Mouse (Mus musculus) lung, embryonic 14.5 days (tissue): ENCODE results near the gene Abraxas1. TPM values are rescaled to one million over a fixed set of nuclear protein-coding genes. Genes with fewer than 3 reads are reported as not detected.

Experiments
- ATAC-seq: fragments of 200-750 bp; cut with Nextera tagmentation; 2 replicates; pipeline ENCODE4 v1.8.0; 2017; ENCODE audit warnings: mild to moderate bottlenecking, moderate TSS enrichment, moderate library complexity; ENCODE audit not compliant: insufficient read depth
- DNase-seq: peaks from one replicate; pipeline ENCODE4 v3.0.0-alpha.2; 2015
- H3K27ac ChIP-seq: fragments of 300-500 bp; sonication (generic); 2 replicates; pipeline ENCODE4 v1.5.1; 2014; ENCODE audit warnings: low read depth, mild to moderate bottlenecking, moderate library complexity
- H3K27me3 ChIP-seq: fragments of 300-500 bp; sonication (generic); 2 replicates; pipeline ENCODE4 v1.6.1; 2014; ENCODE audit warnings: low read length, control low read depth; ENCODE audit not compliant: insufficient read depth
- H3K36me3 ChIP-seq: fragments of 300-500 bp; sonication (generic); 2 replicates; pipeline ENCODE4 v1.6.1; 2014; ENCODE audit warnings: control low read depth; ENCODE audit not compliant: insufficient read depth
- H3K4me1 ChIP-seq: fragments of 300-500 bp; sonication (generic); 2 replicates; pipeline ENCODE4 v1.6.1; 2014; ENCODE audit warnings: antibody characterized with exemption, control low read depth; ENCODE audit not compliant: insufficient read depth
- H3K4me2 ChIP-seq: fragments of 300-500 bp; sonication (generic); 2 replicates; pipeline ENCODE4 v1.6.1; 2014; ENCODE audit warnings: mild to moderate bottlenecking
- H3K4me3 ChIP-seq: fragments of 300-500 bp; sonication (generic); 2 replicates; pipeline ENCODE4 v1.5.1; 2014; ENCODE audit warnings: low read depth, low read length
- H3K9ac ChIP-seq: fragments of 300-500 bp; sonication (generic); 2 replicates; pipeline ENCODE4 v1.6.1; 2014
- H3K9me3 ChIP-seq: fragments of 300-500 bp; sonication (generic); 2 replicates; pipeline ENCODE4 v1.6.1; 2016; ENCODE audit warnings: low read depth, low read length, control low read depth
- CTCF ChIP-seq: IDR thresholded peaks from 2 replicates; pipeline ENCODE4 v1.5.1; 2016; ENCODE audit warnings: antibody characterized with exemption, low read depth
- WGBS: fragments of 180-500 bp; shearing (Covaris S2); extraction: QIAGEN DNeasy Blood & Tissue Kit; methylation state at CpG from one replicate; pipeline ENCODE4 v1.1.7; 2014; 5-methylcytosine and 5-hydroxymethylcytosine counted together
- polyA plus RNA-seq: library from polyadenylated mRNA; unstranded; fragments of >200 nt; fragmentation: Nextera tagmentation; extraction: Ambion mirVana; gene quantifications from 2 replicates; pipeline ENCODE4 v1.2.1, GENCODE M21; 2014

Abraxas1 gene
- polyA plus RNA-seq, 1 experiment from 2014 or later: 30.2 TPM

DNA sequence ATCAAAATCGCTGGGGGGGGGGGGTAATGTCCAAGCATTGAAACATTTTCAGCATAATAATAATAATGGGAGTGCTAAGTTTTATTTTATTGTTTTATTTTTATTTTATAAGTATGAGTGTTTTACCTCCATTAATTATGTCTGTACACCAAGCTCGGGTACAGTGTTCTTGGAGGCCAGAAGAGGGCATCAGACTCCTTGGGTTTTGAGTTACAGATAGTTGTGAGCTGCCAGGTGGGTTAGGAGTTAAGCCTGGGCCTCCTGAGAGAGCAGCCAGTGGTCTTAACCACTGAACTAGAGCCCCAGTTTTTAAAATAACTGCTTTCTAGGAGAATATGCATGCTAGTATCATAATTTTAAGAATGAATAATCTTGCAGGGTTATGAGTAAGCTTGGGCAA is 5.2 kb upstream of the Abraxas1 start:
- WGBS: 18% methylated on average over 2 of the region's 2 CpGs
- no peak for ATAC-seq
- TF ChIP-seq CTCF: peak; percentile 53

GRCm38 (mm10) chr5:100822826-100823225 is 2.1 kb upstream of the Abraxas1 start:
- Histone ChIP-seq H3K4me2 (no peak overlapping the region), H3K9ac (no peak overlapping the region), H3K9me3 (no peaks in the 10 kb centered on the region), H3K27me3 (no peaks in the 10 kb centered on the region), H3K27ac (no peak overlapping the region), H3K36me3 (0 out of 2 replicates have a peak, but pooled peaks cover 2% of the 10 kb centered on the region), H3K4me3 (no peak overlapping the region), H3K4me1 (0 out of 2 replicates have a peak, but pooled peaks cover 3% of the 10 kb centered on the region)
- ATAC-seq (no peak), DNase-seq (no peak)
- WGBS: 77% methylated on average over 7 of the region's 7 CpGs
- no peak for TF ChIP-seq CTCF

More for the DNA sequence above, 5.2 kb upstream of the Abraxas1 start:
- Histone ChIP-seq H3K9me3 (no peaks in the 10 kb centered on the region), H3K27me3 (no peaks in the 10 kb centered on the region), H3K9ac (no peak overlapping the region), H3K36me3 (no peaks in the 10 kb centered on the region), H3K4me1 (no peaks in the 10 kb centered on the region), H3K4me3 (no peak overlapping the region), H3K27ac (no peak overlapping the region), H3K4me2 (no peak overlapping the region)
- DNase-seq: peak; percentile 43

DNA sequence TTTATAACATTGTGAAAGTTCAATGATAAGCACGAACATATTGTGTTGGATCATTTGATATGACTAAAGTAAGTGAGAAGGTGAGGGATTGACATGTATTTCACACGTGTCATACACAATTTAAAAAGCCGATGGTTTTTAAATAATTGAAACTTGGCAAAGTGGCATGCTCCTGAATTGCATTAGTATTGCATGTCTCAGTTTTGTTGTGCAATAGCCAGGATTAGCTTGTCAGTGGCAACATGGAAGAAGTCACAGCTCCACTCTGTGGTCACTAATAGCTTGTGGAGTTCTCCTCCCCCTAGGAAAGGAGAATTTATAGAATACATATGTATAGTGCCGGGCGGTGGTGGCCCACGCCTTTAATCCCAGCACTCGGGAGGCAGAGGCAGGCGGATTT is 610 bp upstream of the Abraxas1 start:
- Histone ChIP-seq H3K4me2 (peak overlapping the region; percentile 83), H3K4me1 (0 out of 2 replicates have a peak, but pooled peaks cover 3% of the 10 kb centered on the region), H3K36me3 (peaks cover 9% of the 10 kb centered on the region; the same call in 1 of the 2 replicates), H3K27me3 (no peaks in the 10 kb centered on the region), H3K4me3 (peak overlapping the region; percentile 79), H3K27ac (no peak overlapping the region), H3K9me3 (no peaks in the 10 kb centered on the region), H3K9ac (no peak overlapping the region)
- no peak; the same call in 1 of the 2 replicates for ATAC-seq
- WGBS: 74% methylated on average over 8 of the region's 8 CpGs
- TF ChIP-seq CTCF: no peak
- DNase-seq: peak; percentile 42

GRCm38 (mm10) chr5:100819568-100820480 is 941 bp downstream of the Abraxas1 start:
- peak; percentile 46 for TF ChIP-seq CTCF
- peak overlapping the region; percentile 83 for H3K4me2 ChIP-seq
- 24% methylated on average over 16 of the region's 16 CpGs for WGBS
- no peaks in the 10 kb centered on the region for H3K9me3 ChIP-seq
- peak overlapping the region; percentile 79 for H3K4me3 ChIP-seq
- peak overlapping the region; percentile 93 for H3K9ac ChIP-seq
- DNase-seq (peak; percentile 49), ATAC-seq (no peak)
- no peaks in the 10 kb centered on the region for H3K27me3 ChIP-seq
- peaks cover 17% of the 10 kb centered on the region; the same call in 1 of the 2 replicates for H3K36me3 ChIP-seq
- 0 out of 2 replicates have a peak, but pooled peaks cover 3% of the 10 kb centered on the region for H3K4me1 ChIP-seq
- no peak overlapping the region for H3K27ac ChIP-seq

GRCm38 (mm10) chr5:100818341-100818740 is 2.4 kb downstream of the Abraxas1 start:
- H3K4me3 ChIP-seq: no peak overlapping the region
- no peak for DNase-seq
- H3K27ac ChIP-seq: no peak overlapping the region
- H3K36me3 ChIP-seq: peaks cover 29% of the 10 kb centered on the region; the same call in 1 of the 2 replicates
- 62% methylated on average over 4 of the region's 4 CpGs for WGBS
- no peak for TF ChIP-seq CTCF
- H3K9me3 ChIP-seq: no peaks in the 10 kb centered on the region
- 0 out of 2 replicates have a peak, but pooled peaks cover 3% of the 10 kb centered on the region for H3K4me1 ChIP-seq
- H3K27me3 ChIP-seq: no peaks in the 10 kb centered on the region
- H3K4me2 ChIP-seq: no peak overlapping the region
- no peak for ATAC-seq
- no peak overlapping the region for H3K9ac ChIP-seq

- no peaks in the 10 kb centered on the region for H3K27me3 ChIP-seq
- peak within 1 kb of the TSS; percentile 95 for H3K4me2 ChIP-seq
- H3K9ac ChIP-seq: peak within 1 kb of the TSS; percentile 71
- no peak for TF ChIP-seq CTCF
- WGBS: under 1% methylated on average over 67 of the region's 67 CpGs
- ATAC-seq (peak; percentile 97), DNase-seq (peak; percentile 94)
- peak within 1 kb of the TSS; percentile 81 for H3K4me3 ChIP-seq
- H3K36me3 ChIP-seq: peaks cover 44% of the 10 kb centered on the region
- no peaks in the 10 kb centered on the region for H3K9me3 ChIP-seq
- peaks cover 8% of the 10 kb centered on the region; the same call in 1 of the 2 replicates for H3K4me1 ChIP-seq
- no peak within 1 kb of the TSS for H3K27ac ChIP-seq
Observed at GRCm38 (mm10) chr5:100798165-100798860, 22.5 kb downstream of the Abraxas1 start, which contains the start of the genes Helq and Mrps18c. Helq (minus strand) TSS chr5:100798598. Mrps18c (plus strand) TSS chr5:100798627.

GRCm38 (mm10) chr5:100794084-100794483 is 26.7 kb downstream of the Abraxas1 start:
- WGBS: 69% methylated on average over 5 of the region's 5 CpGs

More at GRCm38 (mm10) chr5:100794084-100794483, 26.7 kb downstream of the Abraxas1 start:
- no peak overlapping the region for H3K27ac ChIP-seq
- DNase-seq (no peak), ATAC-seq (no peak)
- no peak overlapping the region for H3K9ac ChIP-seq
- no peaks in the 10 kb centered on the region for H3K27me3 ChIP-seq
- no peaks in the 10 kb centered on the region for H3K9me3 ChIP-seq
- peaks cover 4% of the 10 kb centered on the region; the same call in 1 of the 2 replicates for H3K4me1 ChIP-seq
- TF ChIP-seq CTCF: no peak
- no peak overlapping the region for H3K4me3 ChIP-seq
- no peak overlapping the region for H3K4me2 ChIP-seq
- peaks cover 59% of the 10 kb centered on the region for H3K36me3 ChIP-seq
